Mouse (Mus musculus): ENCODE data around the gene Tmem117. TPM values are rescaled to one million over a fixed set of nuclear protein-coding genes. Genes with fewer than 3 reads are reported as not detected.

Gene Tmem117
- polyA plus RNA-seq, 1 experiment from 2014 or later, result 1.0 TPM

DNA sequence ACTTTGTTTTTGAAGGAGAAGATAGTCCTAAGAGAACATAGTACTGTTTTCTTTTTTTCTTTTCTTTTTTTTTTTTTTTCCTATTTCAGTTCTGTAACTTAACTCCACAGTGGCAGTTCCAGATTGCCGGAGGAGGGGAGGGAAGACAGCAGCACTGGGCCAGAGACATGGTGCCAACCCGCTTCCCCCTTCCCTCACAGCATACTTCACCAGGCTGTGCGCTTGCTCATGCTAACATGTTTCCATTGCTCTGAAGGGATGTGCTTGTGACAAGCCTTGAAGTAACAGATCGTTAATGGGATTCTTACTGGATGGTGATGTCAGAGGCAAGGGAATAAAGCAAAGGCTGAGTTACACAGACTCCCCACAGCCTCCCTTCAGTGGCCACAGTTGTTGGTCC lies 256.0 kb downstream of the Tmem117 start:
- no peaks in the 10 kb centered on the region for H3K4me1 ChIP-seq (replicated peaks)
- no peaks in the 10 kb centered on the region for H3K27me3 ChIP-seq (ENCODE audit: insufficient read depth, poor library complexity, severe bottlenecking)
- H3K36me3 ChIP-seq, result no peaks in the 10 kb centered on the region
- WGBS, result 81% methylated on average over 4 of the region's 4 CpGs
- H3K27ac ChIP-seq, result no peak overlapping the region
- DNase-seq (ENCODE audit: low spot score), result no peak
- no peak overlapping the region for H3K4me3 ChIP-seq
- H3K9me3 ChIP-seq, result no peaks in the 10 kb centered on the region

DNA sequence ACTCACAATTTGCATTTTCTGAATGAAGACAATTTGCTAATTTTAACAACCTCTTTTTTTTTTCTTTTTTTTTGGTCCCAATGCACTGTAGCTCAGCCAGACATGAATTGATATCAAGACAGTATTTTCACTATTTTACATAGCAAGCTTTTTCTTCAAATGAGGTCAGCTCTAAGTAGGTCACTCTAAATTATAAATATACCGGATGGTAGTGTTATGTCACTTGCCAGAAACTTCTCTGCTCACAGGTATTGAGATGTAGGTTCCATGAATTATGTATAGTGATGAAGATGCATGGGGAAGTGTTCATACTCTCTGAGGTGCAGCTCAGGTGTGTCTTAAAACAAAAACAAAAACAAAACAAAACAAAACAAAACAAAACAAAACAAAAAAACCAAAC lies 264.2 kb downstream of the Tmem117 start:
- WGBS, result 89% methylated on average over 1 of the region's 1 CpGs
- no peaks in the 10 kb centered on the region for H3K36me3 ChIP-seq
- no peak overlapping the region for H3K4me3 ChIP-seq
- no peaks in the 10 kb centered on the region for H3K27me3 ChIP-seq (ENCODE audit: insufficient read depth, poor library complexity, severe bottlenecking)
- H3K27ac ChIP-seq, result no peak overlapping the region
- DNase-seq (ENCODE audit: low spot score), result no peak
- H3K9me3 ChIP-seq, result no peaks in the 10 kb centered on the region
- no peaks in the 10 kb centered on the region for H3K4me1 ChIP-seq (replicated peaks)

DNA sequence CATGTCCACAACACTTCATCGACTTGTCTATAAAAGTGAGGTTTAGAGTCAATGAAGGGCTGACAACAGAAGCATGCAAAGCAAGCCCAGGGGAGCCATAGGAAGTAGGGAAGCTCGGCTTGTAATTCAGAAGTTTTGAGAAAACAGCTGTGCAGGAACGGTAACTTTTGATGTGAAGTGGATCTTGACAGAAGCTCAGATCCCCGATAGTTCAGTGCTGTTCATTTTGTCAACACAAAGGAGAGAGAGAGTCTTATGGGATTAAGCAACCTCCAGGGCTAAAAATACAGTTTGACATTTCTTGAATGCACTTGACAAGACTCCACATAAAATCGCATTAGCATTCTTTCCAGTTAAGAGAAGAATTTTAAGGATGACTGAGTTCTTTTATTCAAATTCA lies 265.1 kb downstream of the Tmem117 start:
- H3K27ac ChIP-seq, result no peak overlapping the region
- H3K4me1 ChIP-seq (replicated peaks), result no peaks in the 10 kb centered on the region
- no peak overlapping the region for H3K4me3 ChIP-seq
- no peaks in the 10 kb centered on the region for H3K36me3 ChIP-seq
- WGBS, result 69% methylated on average over 5 of the region's 5 CpGs
- H3K9me3 ChIP-seq, result no peaks in the 10 kb centered on the region
- H3K27me3 ChIP-seq (ENCODE audit: insufficient read depth, poor library complexity, severe bottlenecking), result no peaks in the 10 kb centered on the region
- no peak for DNase-seq (ENCODE audit: low spot score)

DNA sequence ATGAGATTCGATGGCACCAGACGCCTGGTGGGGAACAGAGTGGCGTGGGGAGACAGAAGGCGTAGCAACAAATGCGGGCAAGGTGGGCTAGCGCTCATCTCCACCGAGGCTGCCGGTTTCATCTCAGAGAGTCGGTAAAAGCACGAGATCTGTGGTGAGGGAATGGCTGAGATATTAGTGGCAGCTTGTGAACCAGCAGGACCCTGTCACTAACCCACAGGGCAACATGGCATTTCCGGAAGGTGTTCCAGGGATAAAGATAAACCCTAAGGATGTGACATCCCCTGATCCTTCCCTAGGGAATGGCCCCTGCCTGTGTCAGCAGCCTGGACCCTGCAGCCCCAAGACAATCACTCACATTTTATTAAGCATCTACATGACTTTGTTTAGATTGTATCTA lies 266.6 kb downstream of the Tmem117 start:
- H3K27ac ChIP-seq, result no peak overlapping the region
- no peaks in the 10 kb centered on the region for H3K4me1 ChIP-seq (replicated peaks)
- no peak for DNase-seq (ENCODE audit: low spot score)
- 94% methylated on average over 11 of the region's 11 CpGs for WGBS
- H3K4me3 ChIP-seq, result no peak overlapping the region
- no peaks in the 10 kb centered on the region for H3K27me3 ChIP-seq (ENCODE audit: insufficient read depth, poor library complexity, severe bottlenecking)
- no peaks in the 10 kb centered on the region for H3K9me3 ChIP-seq
- H3K36me3 ChIP-seq, result no peaks in the 10 kb centered on the region

DNA sequence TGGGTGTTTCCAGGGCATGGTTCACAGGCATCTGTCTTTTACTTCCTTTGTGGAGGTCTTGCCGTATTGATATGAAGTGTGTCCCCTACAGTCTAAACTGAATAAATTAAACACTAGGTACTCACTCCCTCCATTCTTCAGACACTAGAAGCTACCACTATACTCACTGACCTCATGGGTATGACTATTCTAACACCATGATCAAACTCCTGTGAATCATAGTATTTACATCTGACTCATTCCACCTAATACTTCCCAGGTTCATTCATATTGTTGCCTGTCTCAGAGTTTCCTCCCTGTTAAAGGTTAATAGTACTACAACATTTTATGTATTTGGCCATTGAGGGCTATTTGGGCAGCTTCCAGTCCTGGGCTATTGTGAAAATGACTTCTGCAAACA lies 274.2 kb downstream of the Tmem117 start:
- Histone ChIP-seq H3K9me3 (no peaks in the 10 kb centered on the region), H3K4me1 (replicated peaks) (no peaks in the 10 kb centered on the region), H3K36me3 (no peaks in the 10 kb centered on the region), H3K4me3 (no peak overlapping the region), H3K27ac (no peak overlapping the region), H3K27me3 (ENCODE audit: insufficient read depth, poor library complexity, severe bottlenecking) (no peaks in the 10 kb centered on the region)
- no peak for DNase-seq (ENCODE audit: low spot score)
- WGBS, result 88% methylated on average over 1 of the region's 1 CpGs

DNA sequence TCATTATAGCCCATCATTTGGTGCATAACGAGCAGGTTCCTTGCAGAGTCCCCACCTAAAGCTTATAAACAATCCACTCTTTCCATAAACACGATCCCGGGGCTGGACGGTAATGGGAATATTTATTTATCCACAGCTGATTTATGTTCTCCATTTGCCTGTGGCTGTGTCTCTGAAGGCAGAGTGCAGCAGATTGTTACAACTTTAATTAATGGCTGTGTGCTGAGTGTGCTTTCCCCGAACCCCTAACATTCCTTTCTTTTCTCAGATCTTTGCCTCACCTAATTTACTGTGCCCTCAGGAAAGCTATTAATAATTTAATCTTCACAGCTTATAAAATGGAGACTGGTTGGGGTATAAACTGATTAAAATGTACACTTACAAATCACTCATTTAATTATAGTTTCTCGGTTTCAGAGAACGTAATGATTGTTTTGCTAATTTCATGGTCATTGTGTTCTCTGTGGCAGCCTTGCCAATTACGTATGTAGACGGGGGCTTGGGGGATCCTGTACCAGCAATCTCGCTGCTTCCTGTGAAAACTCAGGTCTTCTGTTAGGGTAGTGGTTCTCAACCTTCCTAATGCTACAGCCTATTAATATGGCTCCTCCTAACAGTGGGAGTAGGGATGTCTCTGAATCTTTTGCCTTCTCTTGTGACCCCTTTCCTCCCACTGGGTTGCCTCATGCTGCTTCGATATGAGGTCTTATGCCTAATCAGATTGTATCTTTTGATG lies 275.8 kb downstream of the Tmem117 start:
- Histone ChIP-seq H3K4me1 (replicated peaks) (no peaks in the 10 kb centered on the region), H3K27me3 (ENCODE audit: insufficient read depth, poor library complexity, severe bottlenecking) (no peaks in the 10 kb centered on the region), H3K9me3 (no peaks in the 10 kb centered on the region), H3K36me3 (no peaks in the 10 kb centered on the region), H3K4me3 (no peak overlapping the region), H3K27ac (no peak overlapping the region)
- no peak for DNase-seq (ENCODE audit: low spot score)
- 82% methylated on average over 11 of the region's 11 CpGs for WGBS

DNA sequence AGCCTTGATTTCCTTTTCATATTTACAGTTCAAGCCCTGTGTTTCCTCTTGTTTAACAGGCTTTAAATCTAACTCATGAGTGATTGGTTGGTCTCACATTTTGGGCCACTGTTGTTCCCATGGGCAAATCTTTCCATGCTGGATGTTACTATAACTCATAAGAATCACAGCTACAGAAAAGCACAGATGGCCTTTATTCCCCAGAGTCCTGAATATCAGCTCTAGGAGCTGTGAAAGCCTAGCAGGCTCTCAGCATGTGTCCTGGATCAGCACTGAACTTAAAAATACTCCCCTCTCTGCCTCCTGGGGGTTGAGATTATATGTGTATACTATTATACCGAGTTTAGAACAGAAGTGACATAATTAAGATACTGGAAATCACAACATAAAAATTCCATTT lies 292.6 kb downstream of the Tmem117 start:
- H3K27me3 ChIP-seq (ENCODE audit: insufficient read depth, poor library complexity, severe bottlenecking), result no peaks in the 10 kb centered on the region
- H3K4me3 ChIP-seq, result no peak overlapping the region
- H3K4me1 ChIP-seq (replicated peaks), result no peaks in the 10 kb centered on the region
- WGBS, result 40% methylated on average over 1 of the region's 1 CpGs
- H3K27ac ChIP-seq, result no peak overlapping the region
- H3K9me3 ChIP-seq, result no peaks in the 10 kb centered on the region
- no peak for DNase-seq (ENCODE audit: low spot score)
- H3K36me3 ChIP-seq, result no peaks in the 10 kb centered on the region

DNA sequence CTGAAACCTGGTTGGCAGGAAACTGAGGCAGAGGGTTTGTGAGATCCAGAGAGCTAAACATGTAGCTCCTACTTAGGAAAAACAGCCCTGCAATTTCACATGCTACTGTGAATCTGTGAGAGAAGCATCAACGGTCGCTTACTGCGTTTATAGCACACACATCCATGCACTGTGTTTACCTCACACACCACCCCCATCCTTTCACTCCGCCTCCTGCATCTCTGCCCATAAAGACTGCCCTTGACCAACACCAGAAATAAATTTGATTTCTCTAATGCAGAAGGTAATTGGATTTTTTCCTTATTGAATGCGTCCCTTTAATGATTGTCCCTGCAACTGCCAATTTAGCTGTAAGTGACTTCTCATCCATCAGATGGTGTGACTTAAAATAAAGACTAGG lies 299.0 kb downstream of the Tmem117 start:
- Histone ChIP-seq H3K36me3 (no peaks in the 10 kb centered on the region), H3K27me3 (ENCODE audit: insufficient read depth, poor library complexity, severe bottlenecking) (no peaks in the 10 kb centered on the region), H3K4me3 (no peak overlapping the region), H3K9me3 (no peaks in the 10 kb centered on the region), H3K4me1 (replicated peaks) (0 out of 2 replicates have a peak, but pooled peaks cover 3% of the 10 kb centered on the region), H3K27ac (peak overlapping the region; percentile 25; the same call in 1 of the 2 replicates)
- no peak for DNase-seq (ENCODE audit: low spot score)
- 84% methylated on average over 5 of the region's 5 CpGs for WGBS

DNA sequence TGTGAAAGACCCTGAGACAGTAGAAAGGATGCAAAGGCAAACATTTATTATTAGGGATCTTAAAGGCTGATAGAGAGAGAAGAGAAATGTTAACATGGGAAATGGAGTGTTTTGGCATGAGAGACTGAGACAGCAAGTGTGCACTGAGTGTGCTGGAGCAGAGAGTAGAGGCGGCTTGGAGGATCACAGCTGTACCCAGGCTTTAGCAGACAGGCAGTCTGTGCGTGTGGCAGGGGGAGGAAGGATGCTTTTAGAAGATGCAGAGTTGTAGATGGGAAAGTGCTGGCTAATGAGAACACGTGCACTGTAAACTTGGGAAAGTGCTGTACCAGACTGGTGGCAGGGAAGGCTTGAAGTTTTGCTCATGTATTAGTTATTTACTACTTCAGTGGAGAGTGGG lies 301.7 kb downstream of the Tmem117 start:
- Histone ChIP-seq H3K4me3 (no peak overlapping the region), H3K4me1 (replicated peaks) (0 out of 2 replicates have a peak, but pooled peaks cover 3% of the 10 kb centered on the region), H3K27ac (no peak overlapping the region), H3K27me3 (ENCODE audit: insufficient read depth, poor library complexity, severe bottlenecking) (no peaks in the 10 kb centered on the region), H3K9me3 (no peaks in the 10 kb centered on the region), H3K36me3 (no peaks in the 10 kb centered on the region)
- WGBS, result 61% methylated on average over 3 of the region's 3 CpGs
- DNase-seq (ENCODE audit: low spot score), result no peak

DNA sequence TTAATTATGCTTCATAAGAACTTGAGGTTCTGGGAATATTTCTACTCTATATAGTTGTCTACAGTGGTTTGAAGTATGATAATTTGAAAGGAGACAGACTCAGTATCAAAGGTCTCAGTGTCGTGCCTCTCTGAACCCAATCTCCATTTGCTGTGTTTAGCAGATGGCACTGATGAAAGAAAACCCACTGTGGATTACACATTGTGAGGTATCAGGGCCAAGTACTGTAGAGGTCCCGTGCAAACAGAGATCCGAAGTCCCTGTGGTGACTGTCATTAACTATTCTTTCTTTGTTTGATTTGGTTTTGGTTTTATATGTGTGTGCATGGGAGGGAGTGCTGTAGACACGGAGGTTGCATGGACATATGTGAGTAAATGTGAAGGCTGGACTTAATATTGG lies 304.0 kb downstream of the Tmem117 start:
- Histone ChIP-seq H3K4me1 (replicated peaks) (no peaks in the 10 kb centered on the region), H3K27me3 (ENCODE audit: insufficient read depth, poor library complexity, severe bottlenecking) (no peaks in the 10 kb centered on the region), H3K4me3 (no peak overlapping the region), H3K36me3 (no peaks in the 10 kb centered on the region), H3K27ac (no peak overlapping the region), H3K9me3 (no peaks in the 10 kb centered on the region)
- no peak for DNase-seq (ENCODE audit: low spot score)
- WGBS, result 81% methylated on average over 4 of the region's 4 CpGs

DNA sequence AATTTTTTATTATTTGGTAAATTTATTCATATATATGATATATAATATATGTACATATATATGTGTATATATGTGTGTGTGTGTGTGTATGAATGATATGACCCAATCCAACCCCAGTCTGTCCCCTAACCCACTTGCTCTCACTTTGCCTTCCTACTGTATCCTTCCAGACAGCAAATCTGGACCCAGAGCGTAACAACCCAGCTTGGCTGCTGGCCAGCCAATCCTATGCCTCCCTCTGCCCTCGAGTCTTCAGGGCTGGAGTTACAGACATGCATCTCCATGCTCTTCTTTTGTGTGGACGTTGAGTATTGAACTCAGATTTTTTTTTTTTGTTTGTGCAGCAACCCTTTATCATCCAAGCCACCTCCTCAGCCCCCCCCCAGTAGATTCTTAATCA lies 304.4 kb downstream of the Tmem117 start:
- H3K4me3 ChIP-seq, result no peak overlapping the region
- H3K9me3 ChIP-seq, result no peaks in the 10 kb centered on the region
- H3K27me3 ChIP-seq (ENCODE audit: insufficient read depth, poor library complexity, severe bottlenecking), result no peaks in the 10 kb centered on the region
- no peaks in the 10 kb centered on the region for H3K36me3 ChIP-seq
- DNase-seq (ENCODE audit: low spot score), result no peak
- WGBS, result 74% methylated on average over 3 of the region's 3 CpGs
- H3K27ac ChIP-seq, result no peak overlapping the region
- H3K4me1 ChIP-seq (replicated peaks), result no peaks in the 10 kb centered on the region

DNA sequence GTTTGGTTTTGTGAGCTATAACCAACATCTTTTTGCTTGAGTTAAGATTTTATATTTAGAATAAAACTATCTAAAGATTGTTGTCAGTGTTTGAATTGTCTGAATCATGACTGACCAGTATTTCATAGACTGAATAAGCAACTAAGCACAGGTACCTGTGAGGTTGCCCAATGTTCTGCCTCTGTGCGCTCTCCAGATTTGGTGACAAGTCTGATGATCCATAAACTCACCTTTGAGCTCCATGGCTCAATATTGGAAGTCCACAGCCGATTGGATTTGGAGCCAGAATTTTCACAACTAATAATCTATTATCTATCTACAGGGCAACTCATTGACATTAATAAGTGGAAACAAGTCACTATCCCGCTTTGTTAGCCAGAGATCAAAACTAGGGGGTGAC lies 312.9 kb downstream of the Tmem117 start:
- Histone ChIP-seq H3K9me3 (no peaks in the 10 kb centered on the region), H3K27me3 (ENCODE audit: insufficient read depth, poor library complexity, severe bottlenecking) (no peaks in the 10 kb centered on the region), H3K27ac (no peak overlapping the region), H3K4me3 (no peak overlapping the region), H3K36me3 (no peaks in the 10 kb centered on the region), H3K4me1 (replicated peaks) (no peaks in the 10 kb centered on the region)
- DNase-seq (ENCODE audit: low spot score), result no peak
- 92% methylated on average over 3 of the region's 3 CpGs for WGBS

DNA sequence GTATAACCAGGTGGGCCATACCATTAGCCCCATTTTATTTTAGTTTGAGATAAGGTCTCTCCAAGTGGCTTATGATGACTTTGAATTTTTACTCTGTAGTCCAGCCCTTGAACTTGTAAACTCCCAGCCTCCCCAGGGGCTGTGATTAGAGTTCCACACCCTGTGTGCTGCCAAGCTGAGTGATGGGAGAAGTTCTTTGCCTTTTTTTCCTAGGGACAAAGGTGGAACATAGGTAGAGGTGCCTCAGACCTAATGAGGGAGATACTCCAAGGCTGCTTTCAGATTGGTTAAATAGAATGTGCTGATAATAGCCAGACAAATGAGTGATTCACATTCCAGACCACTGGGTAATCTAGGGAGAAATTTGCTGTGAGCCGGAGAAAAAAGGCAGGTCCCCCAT lies 313.4 kb downstream of the Tmem117 start:
- H3K27me3 ChIP-seq (ENCODE audit: insufficient read depth, poor library complexity, severe bottlenecking), result no peaks in the 10 kb centered on the region

DNA sequence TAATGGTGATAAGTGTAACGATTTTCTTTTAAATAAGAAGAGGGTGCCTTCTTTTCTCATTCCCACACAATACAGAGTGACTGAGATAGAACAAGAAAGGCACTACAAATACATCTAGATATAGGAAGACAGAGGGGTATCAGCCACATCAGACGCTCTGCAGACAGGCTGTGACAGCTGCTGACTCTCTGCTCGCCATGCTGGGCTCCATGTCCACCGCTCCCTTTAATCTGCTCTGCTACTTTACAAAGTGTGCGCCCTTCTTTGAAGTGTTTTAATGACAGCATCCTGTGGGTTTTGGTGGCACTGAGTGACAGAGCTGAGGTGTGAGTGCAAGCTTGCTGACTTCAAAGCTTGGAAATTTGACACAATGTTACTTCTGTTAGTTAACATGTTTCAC lies 314.9 kb downstream of the Tmem117 start:
- Histone ChIP-seq H3K36me3 (no peaks in the 10 kb centered on the region), H3K4me1 (replicated peaks) (no peaks in the 10 kb centered on the region), H3K9me3 (no peaks in the 10 kb centered on the region), H3K27me3 (ENCODE audit: insufficient read depth, poor library complexity, severe bottlenecking) (no peaks in the 10 kb centered on the region), H3K4me3 (no peak overlapping the region), H3K27ac (no peak overlapping the region)
- DNase-seq (ENCODE audit: low spot score), result no peak
- WGBS, result 67% methylated on average over 5 of the region's 5 CpGs

More for the DNA sequence above, 313.4 kb downstream of the Tmem117 start:
- H3K4me3 ChIP-seq, result no peak overlapping the region
- DNase-seq (ENCODE audit: low spot score), result no peak
- no peaks in the 10 kb centered on the region for H3K36me3 ChIP-seq
- WGBS, result 48% methylated on average over 1 of the region's 1 CpGs
- H3K27ac ChIP-seq, result no peak overlapping the region
- H3K4me1 ChIP-seq (replicated peaks), result no peaks in the 10 kb centered on the region
- H3K9me3 ChIP-seq, result no peaks in the 10 kb centered on the region

Measured in hindbrain, embryonic 10.5 days (tissue).